Mouse (Mus musculus) neural tube, embryonic 10.5 days (tissue): Measurements from ENCODE around the gene Gorasp2.

ENCODE experiments used
- DNase-seq: peaks from one replicate; pipeline ENCODE4 v3.0.0-alpha.2; 2017; ENCODE audit warnings: low spot score; ENCODE audit errors: extremely low spot score

Gene Gorasp2

DNA sequence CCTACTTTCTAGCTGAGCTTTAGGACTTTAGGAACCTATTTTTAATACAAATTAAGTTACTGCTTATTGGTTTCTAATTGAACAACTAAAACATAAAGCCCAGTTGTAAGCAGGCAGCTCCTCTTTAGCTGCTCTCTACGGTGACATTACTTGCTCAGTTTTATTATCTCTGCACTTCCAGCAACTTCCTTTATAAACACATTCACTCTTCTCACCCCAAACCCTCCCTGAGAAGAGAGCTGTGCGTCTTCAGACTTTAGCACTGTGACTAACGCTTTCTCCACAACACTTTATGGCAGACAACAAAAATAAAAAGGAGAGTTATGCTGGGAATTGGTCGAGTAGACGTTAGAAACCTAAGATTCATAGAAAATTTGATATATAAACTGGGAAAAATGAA, 74.6 kb downstream of the Gorasp2 start:
- DNase-seq = no peak

DNA sequence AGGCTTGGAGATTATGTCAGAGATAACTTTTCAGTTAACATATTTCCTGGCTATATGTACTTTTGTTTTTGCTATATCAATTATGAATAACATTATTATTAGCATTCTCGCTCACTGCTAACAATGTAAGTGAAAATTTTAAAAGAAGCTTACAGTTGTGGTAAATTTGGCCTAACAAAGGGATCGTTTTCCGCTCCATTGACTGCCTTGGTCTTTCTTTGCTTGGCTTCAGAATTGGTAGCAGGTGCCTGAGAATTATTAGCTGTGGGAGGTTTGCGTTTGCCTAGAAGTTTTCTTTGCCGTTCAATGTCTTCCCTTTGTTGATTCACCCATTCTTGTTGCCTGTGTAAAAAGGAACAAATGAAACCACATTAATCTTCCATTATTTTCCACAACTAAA, 80.5 kb downstream of the Gorasp2 start:
- DNase-seq = no peak

DNA sequence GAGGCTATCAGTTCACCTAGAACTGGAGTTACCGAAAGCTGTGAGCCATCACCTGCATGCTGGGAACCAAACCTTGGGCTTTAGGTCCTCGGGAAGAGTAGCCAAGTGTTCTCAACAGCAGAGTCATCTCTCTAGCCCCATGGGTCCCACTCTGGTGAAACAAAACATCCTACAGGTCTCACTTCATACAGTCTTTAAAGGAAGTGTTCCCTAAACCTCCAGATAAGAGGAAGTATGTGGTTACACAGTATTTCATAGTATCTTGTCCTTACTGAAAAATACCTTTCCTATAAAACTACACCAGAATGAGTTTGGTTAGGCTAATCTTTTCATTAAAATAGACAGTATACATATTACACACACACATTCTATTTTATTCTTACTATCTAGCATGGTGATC, 81.2 kb downstream of the Gorasp2 start:
- DNase-seq = no peak

DNA sequence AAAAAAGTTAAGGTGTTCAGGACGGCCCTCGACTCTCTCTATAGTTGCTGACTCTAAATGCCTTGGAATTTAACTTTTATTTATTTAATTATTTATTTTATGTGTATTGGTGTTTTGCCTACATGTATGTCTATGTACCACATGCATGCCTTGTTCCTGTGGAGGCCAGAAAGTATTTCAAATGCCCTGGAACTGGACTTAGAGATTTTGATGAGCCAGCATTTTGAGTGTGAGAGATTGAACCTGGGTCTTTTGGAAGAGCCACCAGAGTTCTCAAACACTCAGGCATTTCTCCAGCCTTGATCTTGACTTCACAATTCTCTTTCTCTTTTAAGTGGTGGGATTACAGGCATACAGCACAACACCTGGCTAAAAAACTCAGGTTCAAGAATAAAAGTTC, 90.3 kb downstream of the Gorasp2 start:
- no peak for DNase-seq

DNA sequence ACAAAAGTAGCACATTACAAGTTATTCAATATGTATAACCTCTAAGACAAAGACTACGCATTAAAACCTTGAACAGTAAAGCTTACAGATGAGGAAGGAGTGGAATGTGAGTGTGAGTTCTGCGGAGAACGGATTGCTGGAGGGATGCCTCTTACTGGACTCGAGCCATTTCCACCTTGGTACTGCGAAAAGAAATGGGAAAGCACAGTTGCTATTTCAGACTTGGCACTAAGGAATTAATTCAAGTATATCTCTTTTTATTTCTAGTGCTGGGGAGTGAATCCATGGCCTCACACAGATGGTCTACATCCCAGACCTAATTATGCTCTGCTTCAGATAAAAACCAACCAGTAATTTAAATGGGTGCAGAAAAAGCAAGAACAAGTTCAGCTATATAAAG, 90.8 kb downstream of the Gorasp2 start:
- no peak for DNase-seq
